Mouse (Mus musculus): ENCODE results near the gene Serpina11.

Serpina11 gene

DNA sequence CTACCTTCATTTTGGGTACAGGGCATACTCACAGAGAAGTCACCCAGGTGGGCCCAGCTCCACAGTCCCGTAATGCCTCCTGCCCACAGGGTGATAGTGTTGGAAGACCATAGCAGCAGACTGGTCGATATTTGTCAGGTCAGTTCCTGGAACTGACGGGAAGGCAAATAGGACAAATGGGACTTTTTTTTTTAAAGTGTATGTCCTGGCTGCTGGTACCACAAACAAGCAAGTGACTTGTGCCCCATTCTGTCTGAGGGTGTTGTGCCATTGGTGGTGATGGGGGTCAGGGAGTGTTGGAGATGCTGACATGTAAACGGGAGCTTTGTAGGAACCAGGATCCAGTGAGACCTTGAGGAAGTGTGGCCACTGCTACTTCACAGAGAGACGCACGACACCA is at the start of gene Serpina11:
Gene Serpina11, minus strand, starts transcription at position 101 of the 400 bp plus-strand sequence.
- no peak for DNase-seq (ENCODE audit: low spot score)

DNA sequence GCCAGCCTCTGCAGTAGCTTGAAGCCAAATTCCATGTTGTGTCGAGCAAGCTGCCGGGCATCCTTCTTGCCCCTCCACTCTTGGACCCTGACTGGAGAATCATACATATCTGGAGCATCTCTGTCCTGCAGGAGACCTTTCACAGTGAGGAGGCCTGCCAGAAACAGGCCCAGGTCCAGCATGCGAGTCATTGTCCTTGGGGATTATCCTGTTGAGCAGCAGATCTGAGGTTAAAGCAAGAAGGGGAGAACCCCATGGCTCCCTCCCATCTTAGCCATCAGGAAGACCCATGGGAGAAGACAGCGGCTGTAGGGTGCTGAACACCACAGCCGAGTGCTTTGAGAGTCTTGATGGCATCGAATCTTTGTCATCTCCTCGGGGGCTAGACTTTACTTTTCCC is 48.4 kb upstream of the Serpina11 start:
- no peak for DNase-seq (ENCODE audit: low spot score)

DNA sequence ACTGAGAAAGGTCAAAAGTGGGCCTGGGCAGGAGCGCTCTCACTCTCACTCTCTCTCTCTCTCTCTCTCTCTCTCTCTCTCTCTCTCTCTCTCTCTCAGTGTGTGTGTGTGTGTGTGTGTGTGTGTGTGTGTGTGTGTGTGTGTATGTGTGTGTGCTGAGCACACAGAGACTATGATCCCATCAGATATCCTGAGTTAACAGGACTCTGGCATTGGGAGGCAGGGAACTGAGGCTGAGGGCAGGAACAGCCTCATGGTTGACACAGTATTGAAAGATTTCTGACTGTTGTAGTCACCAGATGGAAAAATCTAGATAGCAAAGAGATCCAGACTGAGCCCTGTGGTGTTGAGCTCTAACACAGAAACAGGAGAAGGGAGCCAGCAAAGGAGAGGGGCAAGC is 44.0 kb upstream of the Serpina11 start:
- no peak for DNase-seq (ENCODE audit: low spot score)

DNA sequence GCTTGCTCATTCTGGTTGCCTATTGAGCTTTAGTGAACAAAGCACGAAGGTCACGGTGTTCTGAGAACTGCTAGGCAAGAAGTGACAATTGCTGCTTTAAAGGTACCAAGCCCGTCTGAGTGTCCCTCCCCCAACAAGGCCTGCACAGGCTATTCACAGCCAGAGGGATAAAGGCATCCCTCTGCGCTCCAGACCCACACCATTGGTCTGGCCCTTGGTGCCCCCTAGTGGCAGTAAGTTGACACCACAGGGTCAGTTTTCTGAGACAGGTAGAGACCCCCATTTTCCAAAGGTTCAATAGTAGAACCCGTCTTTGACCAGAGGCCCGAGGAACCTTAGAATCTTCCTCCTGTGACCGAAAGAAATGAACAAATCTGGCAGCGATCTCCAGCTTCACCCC is 40.2 kb upstream of the Serpina11 start:
- no peak for DNase-seq (ENCODE audit: low spot score)

DNA sequence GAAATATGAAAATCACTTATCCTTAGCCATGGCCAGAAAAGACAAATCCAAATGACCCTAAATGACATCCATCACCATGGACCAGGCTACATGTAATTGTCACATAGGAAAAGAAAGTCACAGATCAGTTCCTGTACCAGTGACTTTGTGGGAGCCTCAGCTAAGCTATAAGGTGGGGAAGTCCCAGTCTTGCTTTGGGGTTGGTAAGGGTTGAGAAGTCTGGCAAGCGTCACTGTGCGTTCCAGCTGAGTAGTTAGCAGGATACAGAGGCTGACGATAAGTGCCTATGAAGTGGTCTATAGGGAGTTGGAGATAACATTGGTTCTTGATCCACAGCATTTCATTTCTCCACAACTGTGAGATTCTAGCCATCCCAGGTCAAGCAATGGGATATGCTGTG is 25.5 kb upstream of the Serpina11 start:
- no peak for DNase-seq (ENCODE audit: low spot score)

DNA sequence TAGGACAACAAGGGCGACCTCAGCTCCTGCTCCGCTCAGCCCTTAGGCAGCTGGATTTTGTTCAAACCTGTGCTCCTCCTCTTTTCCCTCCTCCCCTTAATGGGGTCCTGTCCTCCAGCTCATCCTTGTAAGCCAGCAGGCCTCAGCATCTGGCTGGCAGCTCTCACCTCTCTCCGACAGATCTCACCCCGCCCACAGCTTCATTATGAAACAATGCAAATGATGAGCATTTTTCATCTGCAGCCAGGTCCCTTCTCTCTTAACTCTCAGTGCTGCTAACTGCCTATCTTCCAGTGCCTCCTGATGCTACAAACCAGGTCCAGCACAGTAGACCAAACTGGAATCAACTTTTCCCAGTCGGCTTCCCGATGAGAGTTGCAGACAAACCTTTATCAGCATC is 23.9 kb upstream of the Serpina11 start, which contains the start of gene Serpina9:
Gene Serpina9, minus strand, starts transcription at position 136 of the 400 bp plus-strand sequence.
- no peak for DNase-seq (ENCODE audit: low spot score)

DNA sequence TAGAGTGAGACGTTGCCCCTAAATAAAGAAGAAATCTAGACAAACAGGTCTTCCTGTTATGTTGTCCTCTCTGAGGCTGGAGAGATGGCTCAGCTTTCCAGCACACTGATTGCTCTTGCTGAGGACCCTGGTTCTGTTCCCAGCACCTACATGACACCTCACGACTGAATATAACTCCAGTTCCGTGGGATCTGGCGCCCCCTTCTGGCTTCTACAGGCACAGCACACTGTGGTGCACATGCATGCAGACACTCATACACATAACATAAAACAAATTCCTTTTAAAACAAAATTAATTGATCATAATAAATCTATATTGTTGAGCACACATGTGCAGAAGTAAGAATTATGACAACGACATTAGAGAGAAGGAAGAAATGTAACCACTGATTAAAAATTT is 14.9 kb upstream of the Serpina11 start:
- DNase-seq (ENCODE audit: low spot score): no peak

DNA sequence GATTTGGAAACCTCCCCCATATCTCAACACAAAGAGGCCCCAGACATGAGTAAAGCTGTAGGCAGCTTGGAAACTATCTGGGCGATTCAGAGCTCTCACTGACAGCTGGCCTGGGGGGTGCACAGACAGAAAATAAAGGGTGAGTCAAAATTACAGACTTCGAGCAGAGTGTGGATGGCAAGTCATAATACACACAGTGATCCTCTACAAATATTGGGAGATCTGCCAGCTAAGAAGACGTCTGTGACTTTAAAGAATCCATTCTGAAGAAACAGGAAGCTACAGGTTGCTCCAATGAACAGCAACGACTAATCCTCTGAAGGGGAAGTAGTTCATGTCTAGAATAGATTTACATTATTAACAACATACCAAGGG is 13.5 kb upstream of the Serpina11 start:
- DNase-seq (ENCODE audit: low spot score): no peak

DNA sequence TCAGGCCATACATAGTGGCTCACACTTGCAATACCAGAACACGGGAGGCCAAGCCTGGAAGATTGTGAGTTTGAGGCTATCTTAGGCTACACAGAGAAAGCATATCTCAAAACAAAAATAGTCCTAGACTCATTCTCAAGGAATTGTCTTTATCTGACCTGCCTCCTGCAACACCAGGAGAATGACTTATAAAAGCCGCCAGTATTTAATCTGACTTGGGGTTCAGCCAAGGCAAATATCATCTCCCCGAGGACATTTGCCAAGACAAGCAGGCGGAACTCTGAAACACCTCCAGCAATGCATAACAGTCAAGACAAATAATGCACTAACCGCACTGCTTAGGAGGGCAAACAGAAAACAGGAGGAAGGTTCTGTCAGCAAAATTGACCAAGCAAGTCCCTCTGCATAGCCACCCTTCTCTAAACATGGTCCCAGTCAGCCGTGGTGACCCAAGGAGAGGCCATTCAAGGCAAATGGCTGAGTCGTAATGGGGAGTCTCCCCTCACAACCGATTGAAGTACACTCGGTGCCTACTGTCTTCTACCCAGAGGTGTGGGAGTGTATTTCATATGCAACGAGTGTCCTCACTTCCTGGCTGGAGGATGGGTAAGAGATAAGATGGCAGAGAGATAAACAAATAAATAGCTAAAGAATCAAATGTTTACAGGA is 12.9 kb upstream of the Serpina11 start:
- no peak for DNase-seq (ENCODE audit: low spot score)

DNA sequence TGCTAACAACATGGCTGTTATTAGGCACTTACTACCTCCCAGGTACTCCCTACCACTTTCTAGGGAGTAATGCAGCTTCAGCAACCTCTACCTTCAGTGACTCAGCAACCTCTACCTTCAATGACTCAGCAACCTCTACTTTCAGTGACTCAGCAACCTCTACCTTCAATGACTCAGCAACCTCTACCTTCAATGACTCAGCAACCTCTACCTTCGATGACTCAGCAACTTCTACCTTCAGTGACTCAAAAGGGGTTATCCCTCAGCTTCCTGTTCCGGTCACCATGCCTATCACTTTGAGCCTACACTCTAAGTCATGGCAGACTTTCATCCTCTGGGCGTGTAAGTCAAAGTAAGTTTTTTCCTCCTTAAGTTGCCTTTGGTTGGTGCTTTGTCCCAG is 10.8 kb upstream of the Serpina11 start:
- no peak for DNase-seq (ENCODE audit: low spot score)

DNA sequence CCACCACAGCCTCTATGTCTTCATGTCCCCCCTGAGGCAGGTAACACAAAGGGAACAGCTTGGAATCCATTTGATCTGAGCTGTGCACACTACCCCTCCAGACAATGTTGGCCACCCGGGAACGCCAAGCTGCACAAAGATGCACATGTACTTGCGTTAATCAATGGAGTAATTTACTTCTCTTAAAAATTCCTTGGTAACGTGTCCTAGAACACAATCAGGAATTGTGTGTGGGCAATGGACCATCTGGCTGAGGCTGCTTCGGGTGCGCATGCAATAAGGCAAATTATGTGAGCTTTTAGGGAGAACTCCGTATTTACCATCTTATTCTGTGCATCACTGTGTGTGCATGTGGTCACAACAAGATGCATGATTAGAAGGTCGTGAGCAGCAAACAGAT is 9.9 kb upstream of the Serpina11 start:
- DNase-seq (ENCODE audit: low spot score): no peak

DNA sequence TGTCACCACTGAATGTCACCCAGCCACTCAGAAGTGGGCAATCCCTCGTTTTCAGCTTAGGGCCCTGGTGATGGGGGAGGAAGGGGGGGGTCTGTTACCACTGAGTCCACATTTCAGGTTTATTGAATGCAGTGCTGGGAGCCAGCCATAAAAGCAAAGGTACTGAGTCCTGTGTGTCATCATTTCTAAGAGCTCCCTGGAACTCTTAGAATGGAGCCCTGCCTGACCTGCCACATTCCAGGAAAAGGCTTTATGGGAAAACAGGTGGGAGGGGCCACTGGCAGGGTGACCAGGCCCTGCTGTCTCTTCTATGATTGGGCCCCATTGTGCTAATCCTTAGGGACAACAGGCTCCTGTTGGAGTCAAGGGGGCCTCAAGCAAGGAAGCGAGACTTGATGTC is 6.8 kb upstream of the Serpina11 start:
- no peak for DNase-seq (ENCODE audit: low spot score)

DNA sequence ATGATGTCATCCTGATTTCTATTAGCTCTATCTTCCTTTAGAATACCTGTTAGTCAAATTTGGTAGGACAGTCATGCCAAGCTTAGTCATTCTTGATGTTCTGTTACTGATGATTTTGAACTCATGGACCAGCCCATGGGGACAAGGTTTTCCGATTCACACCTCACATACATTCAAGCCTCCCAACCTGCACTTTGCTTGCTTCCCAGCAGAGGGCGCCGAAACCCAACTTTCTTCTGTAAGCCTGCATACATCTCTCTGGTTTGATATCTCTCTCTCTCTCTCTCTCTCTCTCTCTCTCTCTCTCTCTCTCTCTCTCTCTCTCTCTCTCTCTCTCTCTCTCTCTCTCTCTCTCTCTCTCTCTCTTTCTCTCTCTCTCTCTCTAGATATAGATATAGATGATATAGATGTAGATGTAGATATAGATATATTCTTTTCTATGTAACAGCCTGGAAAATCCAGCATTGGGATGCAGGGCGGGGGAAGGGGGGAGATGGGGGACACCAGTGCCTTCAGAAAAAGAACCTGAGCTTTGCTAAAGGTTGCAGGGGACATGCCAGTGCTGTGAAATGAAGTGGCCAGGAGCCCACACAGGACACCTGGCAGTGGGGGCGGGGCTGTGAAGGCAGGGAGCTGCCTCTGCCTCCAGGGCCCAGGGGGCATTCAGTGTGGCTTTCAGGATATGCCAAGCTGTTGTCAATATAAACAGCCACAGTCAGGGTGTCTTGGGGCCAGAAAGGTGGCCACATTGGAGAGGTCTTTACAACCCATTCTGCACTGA is 5.7 kb upstream of the Serpina11 start:
- peak; percentile 17 for DNase-seq (ENCODE audit: low spot score)

DNA sequence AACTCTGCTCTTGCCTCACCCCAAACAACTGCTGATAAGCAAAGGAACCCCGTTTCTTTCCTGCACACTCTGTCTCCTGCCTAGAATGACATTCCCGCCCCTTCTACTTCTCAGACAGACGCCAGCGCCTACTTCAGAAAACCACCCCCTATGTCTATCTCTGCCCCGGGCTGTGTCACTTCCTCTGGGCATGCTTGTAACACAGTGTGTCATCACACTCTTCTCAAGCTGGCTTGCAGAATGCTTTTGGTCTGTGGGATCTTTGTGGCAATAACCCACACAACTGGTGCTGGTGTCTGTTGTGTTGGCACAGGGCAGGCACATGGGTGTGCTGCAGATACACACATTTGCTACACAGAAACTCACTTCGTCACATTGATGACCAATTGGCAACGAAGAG is 3.2 kb upstream of the Serpina11 start:
- no peak for DNase-seq (ENCODE audit: low spot score)

DNA sequence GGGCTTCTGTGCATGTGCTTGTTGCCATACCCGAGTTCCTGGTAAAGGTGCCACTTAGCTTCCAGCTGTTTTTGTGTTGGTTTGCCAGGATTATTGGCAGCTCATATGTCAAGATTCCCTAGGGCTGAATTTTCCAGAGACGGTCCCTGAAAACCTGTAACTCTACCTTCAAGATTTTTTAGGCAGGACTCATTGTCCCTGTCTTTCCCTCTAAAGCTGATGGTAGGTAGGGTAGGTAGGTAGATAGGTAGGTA is 316 bp downstream of the Serpina11 start:
- DNase-seq (ENCODE audit: low spot score): no peak

DNA sequence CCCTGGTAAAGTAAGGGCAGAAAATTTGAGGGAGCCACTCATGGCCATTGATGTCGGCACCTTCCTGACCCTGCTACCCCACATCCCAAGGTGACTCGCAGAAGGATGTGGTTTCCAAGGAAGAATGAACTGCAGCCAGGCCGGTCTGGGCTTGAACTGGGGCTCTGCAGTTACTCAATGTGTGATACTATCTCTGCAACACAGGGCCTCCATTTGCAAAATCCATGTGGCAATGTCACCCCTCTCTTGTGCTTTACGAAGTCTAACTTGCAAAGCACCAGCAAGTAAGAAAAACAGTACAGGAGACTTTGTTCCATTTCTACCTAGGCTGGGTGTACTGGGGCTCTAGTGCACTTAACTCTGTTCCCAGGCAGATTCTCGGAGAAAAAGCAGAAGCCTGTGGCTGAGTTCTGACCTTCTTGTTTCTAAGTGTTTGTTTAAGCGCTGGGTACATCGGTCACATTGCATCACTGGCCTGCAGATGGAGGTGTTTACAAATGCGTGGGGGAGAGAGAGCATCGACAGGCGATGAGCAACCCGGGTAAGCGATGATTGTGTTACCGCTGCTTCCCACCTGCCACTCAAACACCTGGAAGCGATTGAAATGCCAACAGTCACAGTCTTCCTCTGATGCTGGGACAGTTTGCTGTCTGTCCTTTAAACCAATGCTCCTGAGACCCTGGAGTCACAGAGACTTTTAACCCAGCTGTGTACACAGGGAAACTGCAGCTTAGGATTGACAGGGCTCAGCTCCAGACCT is 823 bp downstream of the Serpina11 start:
- DNase-seq (ENCODE audit: low spot score): no peak

DNA sequence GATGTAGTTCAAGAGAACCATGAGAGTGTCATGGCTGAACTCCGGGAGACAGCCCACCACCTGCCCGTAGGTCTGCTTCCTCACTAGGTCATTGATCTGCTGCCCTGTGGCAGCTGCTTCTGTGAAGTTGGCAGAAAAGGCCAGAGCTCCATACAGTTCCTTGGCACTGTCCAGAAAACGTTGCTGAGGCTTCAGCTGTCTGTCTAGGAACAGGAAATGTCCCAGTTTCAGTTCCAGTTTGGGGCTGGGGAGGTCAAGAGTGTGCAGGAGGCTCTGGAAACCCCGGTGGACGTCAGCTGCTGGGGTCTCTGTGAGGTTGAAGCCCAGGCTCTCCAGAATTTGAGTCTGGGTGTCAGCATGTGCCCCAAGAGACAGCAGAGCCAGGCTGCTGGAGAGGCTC is 3.9 kb downstream of the Serpina11 start:
- no peak for DNase-seq (ENCODE audit: low spot score)

DNA sequence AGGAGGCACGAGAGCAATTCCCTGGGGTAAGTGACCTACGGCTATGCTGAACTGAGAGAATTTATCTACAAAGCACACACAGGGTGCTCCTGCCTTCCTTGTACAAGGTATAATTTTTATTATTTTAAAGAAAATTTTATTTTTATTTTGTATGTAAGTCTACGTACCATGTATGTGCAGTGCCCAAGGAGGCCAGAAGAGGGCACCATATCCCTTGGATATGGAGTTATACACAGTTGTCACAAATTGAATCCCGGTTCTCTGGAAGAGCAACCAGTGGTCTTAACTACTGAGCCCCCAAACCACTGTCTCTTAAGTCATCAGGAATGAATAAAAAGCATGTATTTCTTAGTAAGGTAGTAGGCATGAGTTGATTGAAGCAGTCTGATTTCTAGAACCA is 4.8 kb downstream of the Serpina11 start:
- no peak for DNase-seq (ENCODE audit: low spot score)

DNA sequence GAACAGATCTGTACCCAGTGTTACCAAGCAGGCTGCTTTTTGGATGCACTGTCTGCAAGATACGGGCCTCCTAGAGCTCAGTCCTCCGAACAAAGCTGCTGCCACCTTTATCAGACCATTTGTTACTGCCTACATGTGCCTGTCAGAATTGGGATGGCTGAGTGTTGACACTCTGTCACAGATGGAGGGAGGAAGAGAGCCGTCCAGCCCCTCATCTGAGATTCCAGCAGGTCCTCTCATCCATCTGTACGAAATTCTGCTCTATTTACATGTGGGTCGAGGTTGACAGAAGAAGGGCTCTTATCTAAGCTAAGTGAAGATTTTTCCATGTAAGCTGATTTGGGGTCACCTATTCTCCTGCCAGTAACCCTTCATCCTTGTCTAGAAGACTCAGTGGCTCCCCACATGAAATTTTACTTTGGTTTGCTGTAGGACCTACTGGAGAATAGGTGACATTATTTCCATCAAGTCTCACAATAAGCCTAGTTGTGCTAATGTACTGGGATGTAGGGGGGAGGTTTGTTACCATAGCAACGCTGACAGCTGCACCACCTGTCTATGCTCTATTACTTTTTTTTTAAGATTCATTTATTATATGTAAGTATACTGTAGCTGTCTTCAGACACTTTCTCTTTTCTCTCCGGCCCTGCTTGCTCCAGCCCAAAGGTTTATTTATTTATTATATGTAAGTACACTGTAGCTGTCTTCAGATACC is 8.0 kb downstream of the Serpina11 start:
- DNase-seq (ENCODE audit: low spot score): no peak

DNA sequence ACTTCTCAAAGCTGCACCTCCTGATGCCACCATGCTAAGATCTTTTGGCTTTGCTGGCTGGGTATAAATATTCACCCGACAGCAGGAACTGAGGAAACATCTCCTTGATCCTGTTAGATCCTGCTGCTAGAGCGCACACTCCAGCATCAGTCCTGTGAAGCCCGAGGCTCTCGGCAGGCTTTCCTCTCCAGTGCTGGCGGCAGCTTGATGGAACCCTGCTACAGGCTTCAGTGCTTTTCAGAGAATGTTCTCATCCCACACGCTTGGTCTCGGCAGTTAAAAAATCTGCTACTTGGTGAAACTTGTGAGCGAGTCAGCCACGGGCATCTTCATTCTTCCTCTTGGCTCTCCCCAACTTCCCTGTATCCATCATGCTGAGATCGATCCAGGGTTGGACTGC is 11.5 kb downstream of the Serpina11 start:
- no peak for DNase-seq (ENCODE audit: low spot score)

DNA sequence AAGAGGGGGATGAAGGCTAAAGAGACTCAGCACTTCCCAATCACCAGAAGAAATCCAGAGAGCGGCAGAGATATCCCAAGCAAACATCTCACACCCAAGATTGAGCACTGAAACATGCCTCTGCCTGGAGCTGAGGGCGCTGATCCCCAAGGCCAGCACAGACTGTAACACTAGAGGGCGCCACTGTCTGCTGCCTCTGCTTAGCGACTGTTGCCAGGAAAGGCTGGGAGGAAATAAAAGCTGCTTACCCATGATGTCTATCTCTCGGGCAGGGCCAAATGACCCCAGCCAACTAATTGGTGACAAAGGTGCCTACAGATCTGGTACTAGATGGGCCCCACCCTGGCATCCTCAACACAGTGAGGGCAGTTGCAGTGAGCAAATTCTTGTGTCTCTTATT is 11.9 kb downstream of the Serpina11 start:
- no peak for DNase-seq (ENCODE audit: low spot score)

DNA sequence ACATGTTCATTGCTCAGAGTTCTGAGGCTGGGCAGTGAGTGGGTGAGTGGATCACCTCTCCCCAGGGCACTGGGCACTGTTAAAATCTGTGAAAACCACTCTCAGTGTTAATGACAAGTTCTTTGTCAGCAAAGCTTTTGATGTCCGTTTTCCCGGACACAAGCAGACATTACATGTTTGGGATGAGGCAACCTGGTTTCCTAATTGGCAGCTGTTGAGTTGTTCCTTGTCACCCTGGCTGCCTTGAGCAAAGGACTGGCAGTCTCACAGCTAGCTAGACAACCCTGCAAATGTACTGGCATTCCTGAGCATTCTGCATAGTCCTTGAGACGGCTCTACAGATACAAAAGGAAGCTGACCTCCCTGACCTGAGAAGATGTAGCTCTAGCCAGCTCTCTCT is 12.7 kb downstream of the Serpina11 start:
- no peak for DNase-seq (ENCODE audit: low spot score)

DNA sequence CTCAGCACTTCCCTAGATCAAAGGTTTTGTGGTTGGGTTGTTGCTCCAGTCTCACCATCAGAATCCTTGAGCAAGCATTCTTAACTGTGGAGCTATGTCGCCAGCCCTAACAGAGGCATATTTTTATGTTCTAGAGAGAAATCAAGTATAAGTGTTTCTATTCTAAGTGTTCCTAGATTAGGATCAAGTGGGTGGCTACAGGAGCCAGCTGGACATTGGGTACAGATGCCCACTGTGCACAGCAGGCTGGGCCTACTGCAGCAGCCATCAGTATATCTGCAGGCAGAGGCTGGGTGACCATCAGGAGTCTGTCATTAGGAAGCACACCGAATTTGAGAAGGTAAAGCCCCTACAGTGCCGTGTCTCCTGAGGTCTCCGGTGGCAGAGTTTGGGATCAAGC is 18.7 kb downstream of the Serpina11 start:
- no peak for DNase-seq (ENCODE audit: low spot score)
